Mouse (Mus musculus) MEL (cell line): ENCODE measurements at regions not wholly inside any gene's neighbourhood (a gene's known extent, or its start where the extent isn't known, plus 50 kb on each side); places are given as distances from the start of the nearest gene placed in this dataset.

ENCODE experiments used
- DNase-seq: peaks from one replicate; pipeline ENCODE4 v3.0.0; 2011; ENCODE audit warnings: low read depth, low spot score
- H3K27ac ChIP-seq: 2 replicates; pipeline ENCODE4 v1.5.1; 2012; ENCODE audit warnings: low read depth, mild to moderate bottlenecking, control low read depth, low read length, moderate library complexity; ENCODE audit not compliant: control insufficient read depth
- H3K27me3 ChIP-seq, 2 experiments: fragments of 150-350 bp in 1 of 2; sonication (generic) in 1 of 2; 2 replicates each; pipeline ENCODE4 v1.6.1; 2012; ENCODE audit warnings: low read length in 2 of 2, mild to moderate bottlenecking in 2 of 2, improper control_type of control experiment in 1 of 2, moderate library complexity in 1 of 2; ENCODE audit not compliant: insufficient read depth in 2 of 2, control insufficient read depth in 1 of 2
- H3K36me3 ChIP-seq, 2 experiments: 2 replicates each; pipeline ENCODE4 v1.6.1; 2012 to 2014; ENCODE audit warnings: low read length in 2 of 2, improper control_type of control experiment in 1 of 2, inconsistent platforms in 1 of 2, mild to moderate bottlenecking in 1 of 2; ENCODE audit not compliant: insufficient read depth in 2 of 2, control insufficient read depth in 1 of 2
- H3K4me1 ChIP-seq, 2 experiments: fragments of 150-350 bp in 1 of 2; sonication (generic) in 1 of 2; 2 replicates each; pipeline ENCODE4 v1.6.1; 2012; ENCODE audit warnings: low read length in 2 of 2, improper control_type of control experiment in 1 of 2, mild to moderate bottlenecking in 1 of 2; ENCODE audit not compliant: insufficient read depth in 2 of 2, control insufficient read depth in 1 of 2
- H3K4me3 ChIP-seq, 2 experiments: fragments of 150-350 bp in 1 of 2; sonication (generic) in 1 of 2; 2 replicates each; pipeline ENCODE4 v1.5.1; 2012; ENCODE audit warnings: low read depth in 2 of 2, low read length in 2 of 2, mild to moderate bottlenecking in 2 of 2, moderate library complexity in 2 of 2, control low read depth in 1 of 2, improper control_type of control experiment in 1 of 2; ENCODE audit not compliant: control insufficient read depth in 1 of 2, insufficient read depth in 1 of 2
- H3K79me2 ChIP-seq: 2 replicates; pipeline ENCODE4 v1.6.1; 2012; ENCODE audit warnings: mild to moderate bottlenecking, low read length, moderate library complexity; ENCODE audit not compliant: control insufficient read depth, poor library complexity, insufficient read depth
- H3K9ac ChIP-seq: 2 replicates; pipeline ENCODE4 v1.6.1; 2012; ENCODE audit warnings: low read depth, mild to moderate bottlenecking, control low read depth, low read length, moderate library complexity; ENCODE audit not compliant: control insufficient read depth, poor library complexity, severe bottlenecking
- H3K9me3 ChIP-seq: fragments of 150-350 bp; sonication (generic); replicated peaks from 2 replicates; pipeline ENCODE4 v1.6.1; 2012; ENCODE audit warnings: mild to moderate bottlenecking, low read length, improper control_type of control experiment, moderate library complexity; ENCODE audit not compliant: insufficient read depth
- BHLHE40 ChIP-seq: IDR thresholded peaks from 2 replicates; pipeline ENCODE4 v1.6.1; 2012; ENCODE audit warnings: low read depth, mild to moderate bottlenecking, inconsistent platforms, low read length, improper control_type of control experiment, borderline replicate concordance
- CHD1 ChIP-seq: IDR thresholded peaks from 2 replicates; pipeline ENCODE4 v1.6.1; 2012; ENCODE audit warnings: low read depth, mild to moderate bottlenecking, inconsistent platforms, low read length, improper control_type of control experiment
- CTCF ChIP-seq, 3 experiments: IDR thresholded peaks in 2 of 3; conservative IDR thresholded peaks in 1 of 3; 2 replicates each; pipeline ENCODE4 v1.5.1; 2011 to 2012; ENCODE audit warnings: low read length in 3 of 3, low read depth in 2 of 3, mild to moderate bottlenecking in 2 of 3, improper control_type of control experiment in 1 of 3, inconsistent platforms in 1 of 3, mixed read lengths in 1 of 3, moderate library complexity in 1 of 3; ENCODE audit not compliant: control insufficient read depth in 1 of 3, insufficient read depth in 1 of 3, poor library complexity in 1 of 3, severe bottlenecking in 1 of 3
- EP300 ChIP-seq, 2 experiments: IDR thresholded peaks; 2 replicates each; pipeline ENCODE4 v1.6.1; 2011; ENCODE audit warnings: improper control_type of control experiment in 2 of 2, low read length in 2 of 2, low read depth in 1 of 2, mild to moderate bottlenecking in 1 of 2
- ETS1 ChIP-seq: IDR thresholded peaks from 2 replicates; pipeline ENCODE4 v1.6.1; 2012; ENCODE audit warnings: low read depth, mild to moderate bottlenecking, inconsistent platforms, low read length, improper control_type of control experiment, moderate library complexity
- GATA1 ChIP-seq: IDR thresholded peaks from 2 replicates; pipeline ENCODE4 v1.6.1; 2011; ENCODE audit warnings: low read depth, low read length, improper control_type of control experiment
- HCFC1 ChIP-seq: IDR thresholded peaks from 2 replicates; pipeline ENCODE4 v1.6.1; 2012; ENCODE audit warnings: low read depth, mild to moderate bottlenecking, inconsistent platforms, low read length, improper control_type of control experiment, moderate library complexity
- JUND ChIP-seq: IDR thresholded peaks from 2 replicates; pipeline ENCODE4 v1.6.1; 2011; ENCODE audit warnings: low read depth, mild to moderate bottlenecking, improper control_type of control experiment, low read length
- KAT2A ChIP-seq: conservative IDR thresholded peaks from 2 replicates; pipeline ENCODE4 v1.6.1; 2012; ENCODE audit warnings: low read depth, low read length, improper control_type of control experiment, inconsistent platforms
- MAZ ChIP-seq: IDR thresholded peaks from 2 replicates; pipeline ENCODE4 v1.6.1; 2012; ENCODE audit warnings: low read depth, mild to moderate bottlenecking, inconsistent platforms, low read length, improper control_type of control experiment
- MEF2A ChIP-seq: IDR thresholded peaks from 2 replicates; pipeline ENCODE4 v1.6.1; 2014; ENCODE audit warnings: low read depth, mild to moderate bottlenecking, inconsistent platforms, low read length, improper control_type of control experiment; ENCODE audit not compliant: poor library complexity, insufficient replicate concordance, severe bottlenecking; ENCODE audit errors: extremely low read depth
- MXI1 ChIP-seq: IDR thresholded peaks from 2 replicates; pipeline ENCODE4 v1.6.1; 2011; ENCODE audit warnings: mild to moderate bottlenecking, low read depth, low read length, improper control_type of control experiment
- MYB ChIP-seq: IDR thresholded peaks from 2 replicates; pipeline ENCODE4 v1.6.1; 2011; ENCODE audit warnings: mild to moderate bottlenecking, low read depth, low read length, improper control_type of control experiment
- MYC ChIP-seq: IDR thresholded peaks from 2 replicates; pipeline ENCODE4 v1.6.1; 2011; ENCODE audit warnings: low read depth, mild to moderate bottlenecking, low read length, improper control_type of control experiment, moderate library complexity
- NRF1 ChIP-seq: IDR thresholded peaks from 2 replicates; pipeline ENCODE4 v1.6.1; 2014; ENCODE audit warnings: low read depth, mild to moderate bottlenecking, inconsistent platforms, low read length, improper control_type of control experiment, moderate library complexity; ENCODE audit not compliant: poor library complexity, insufficient read depth, severe bottlenecking
- POLR2A ChIP-seq, 2 experiments: IDR thresholded peaks; 2 replicates each; pipeline ENCODE4 v1.6.1; 2011 to 2012; ENCODE audit warnings: low read length in 2 of 2, mild to moderate bottlenecking in 2 of 2, control low read depth in 1 of 2, improper control_type of control experiment in 1 of 2, low read depth in 1 of 2, moderate library complexity in 1 of 2; ENCODE audit not compliant: control insufficient read depth in 1 of 2, insufficient read depth in 1 of 2, poor library complexity in 1 of 2
- POLR2AphosphoS5 ChIP-seq: IDR thresholded peaks from 2 replicates; pipeline ENCODE4 v1.6.1; 2012; ENCODE audit warnings: low read depth, borderline replicate concordance, mild to moderate bottlenecking, inconsistent platforms, low read length, moderate library complexity, mixed read lengths
- RAD21 ChIP-seq: IDR thresholded peaks from 2 replicates; pipeline ENCODE4 v1.6.1; 2011; ENCODE audit warnings: mild to moderate bottlenecking, low read depth, low read length, improper control_type of control experiment
- RCOR1 ChIP-seq: IDR thresholded peaks from 2 replicates; pipeline ENCODE4 v1.6.1; 2012; ENCODE audit warnings: low read depth, mild to moderate bottlenecking, inconsistent platforms, low read length, improper control_type of control experiment
- SIN3A ChIP-seq: IDR thresholded peaks from 2 replicates; pipeline ENCODE4 v1.6.1; 2012; ENCODE audit warnings: low read length, improper control_type of control experiment, inconsistent platforms
- SMC3 ChIP-seq: IDR thresholded peaks from 2 replicates; pipeline ENCODE4 v1.6.1; 2011; ENCODE audit warnings: low read depth, low read length, improper control_type of control experiment
- TAL1 ChIP-seq: IDR thresholded peaks from 2 replicates; pipeline ENCODE4 v1.6.1; 2012; ENCODE audit warnings: mild to moderate bottlenecking, inconsistent platforms, low read length, moderate library complexity, mixed read lengths
- TCF12 ChIP-seq: IDR thresholded peaks from 2 replicates; pipeline ENCODE4 v1.6.1; 2014; ENCODE audit warnings: low read depth, mild to moderate bottlenecking, inconsistent platforms, low read length, improper control_type of control experiment, moderate library complexity
- UBTF ChIP-seq: IDR thresholded peaks from 2 replicates; pipeline ENCODE4 v1.6.1; 2012; ENCODE audit warnings: low read depth, mild to moderate bottlenecking, inconsistent platforms, low read length, improper control_type of control experiment, moderate library complexity, borderline replicate concordance; ENCODE audit not compliant: insufficient read depth
- USF1 ChIP-seq: IDR thresholded peaks from 2 replicates; pipeline ENCODE4 v1.6.1; 2014; ENCODE audit warnings: low read depth, mild to moderate bottlenecking, inconsistent platforms, low read length, improper control_type of control experiment, moderate library complexity
- USF2 ChIP-seq, 2 experiments: IDR thresholded peaks; 2 replicates each; pipeline ENCODE4 v1.6.1; 2011 to 2012; ENCODE audit warnings: improper control_type of control experiment in 2 of 2, low read length in 2 of 2, borderline replicate concordance in 1 of 2, inconsistent platforms in 1 of 2, low read depth in 1 of 2, mild to moderate bottlenecking in 1 of 2; ENCODE audit not compliant: insufficient read depth in 1 of 2
- ZC3H11A ChIP-seq: IDR thresholded peaks from 2 replicates; pipeline ENCODE4 v1.6.1; 2012; ENCODE audit warnings: low read depth, mild to moderate bottlenecking, inconsistent platforms, low read length, improper control_type of control experiment
- ZKSCAN1 ChIP-seq: IDR thresholded peaks from 2 replicates; pipeline ENCODE4 v1.6.1; 2012; ENCODE audit warnings: low read depth, mild to moderate bottlenecking, inconsistent platforms, low read length, improper control_type of control experiment, moderate library complexity
- ZMIZ1 ChIP-seq: IDR thresholded peaks from 2 replicates; pipeline ENCODE4 v1.6.1; 2012; ENCODE audit warnings: low read depth, mild to moderate bottlenecking, inconsistent platforms, low read length, improper control_type of control experiment, moderate library complexity
- ZNF384 ChIP-seq: IDR thresholded peaks from 2 replicates; pipeline ENCODE4 v1.6.1; 2012; ENCODE audit warnings: low read depth, mild to moderate bottlenecking, inconsistent platforms, low read length, improper control_type of control experiment

DNA sequence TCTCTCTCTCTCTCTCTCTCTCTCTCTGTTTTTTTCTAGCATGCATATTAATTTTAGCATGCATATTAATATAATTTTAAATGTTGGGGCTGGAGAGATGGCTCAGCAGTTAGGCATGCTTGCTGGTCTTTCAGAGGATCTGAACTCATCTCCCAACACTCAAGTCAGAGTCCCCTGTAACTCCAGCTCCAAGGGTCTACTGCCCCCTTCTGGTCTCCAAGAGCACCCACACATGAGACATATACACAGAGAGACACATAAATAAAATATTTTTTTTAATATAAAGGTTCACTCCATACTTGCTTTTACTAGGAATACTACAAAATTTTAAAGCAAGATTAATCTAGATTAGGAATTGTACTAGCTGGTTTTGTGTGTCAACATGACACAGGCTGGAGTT lies 155.2 kb downstream of the Cep170 start:
- no peaks in the 10 kb centered on the region for H3K4me1 ChIP-seq
- H3K27ac ChIP-seq, result no peak overlapping the region
- H3K36me3 ChIP-seq, result no peaks in the 10 kb centered on the region
- H3K9ac ChIP-seq, result no peak overlapping the region
- peaks cover 0 to 1% of the 10 kb centered on the region in 2 experiments; a peak in 1 of 4 replicates for H3K27me3 ChIP-seq
- no peaks in the 10 kb centered on the region for H3K9me3 ChIP-seq
- no peak for TF ChIP-seq HCFC1
- TF ChIP-seq KAT2A, result no peak
- no peak for TF ChIP-seq ZMIZ1
- TF ChIP-seq SMC3, result peak; percentile 31; the same call in 1 of the 2 replicates
- peak; percentile 22 for TF ChIP-seq ZC3H11A
- no peak for TF ChIP-seq SIN3A
- TF ChIP-seq POLR2A (IDR thresholded peaks at IDR 0.05; ENCODE audit: control insufficient read depth in 1 of 2, insufficient read depth in 1 of 2, low read depth in 1 of 2, low read length in 2 of 2, poor library complexity in 1 of 2), result no peak
- TF ChIP-seq TAL1, result no peak
- no peak for TF ChIP-seq EP300 (IDR thresholded peaks at IDR 0.05; ENCODE audit: low read depth in 1 of 2, low read length in 2 of 2)
- TF ChIP-seq MYC, result no peak
- peak; percentile 12 to 40 (median 35); a peak in 5 of 6 replicates for TF ChIP-seq CTCF (IDR thresholded peaks at IDR 0.05 in 2 of 3, conservative IDR thresholded peaks at IDR 0.05 in 1 of 3; ENCODE audit: control insufficient read depth in 1 of 3, insufficient read depth in 1 of 3, low read depth in 2 of 3, low read length in 3 of 3, poor library complexity in 1 of 3, severe bottlenecking in 1 of 3)
- no peak for TF ChIP-seq TCF12
- no peak for TF ChIP-seq USF1
- TF ChIP-seq RCOR1, result no peak
- TF ChIP-seq MAZ, result no peak
- peak; percentile 49 for TF ChIP-seq RAD21
- no peak for TF ChIP-seq ZKSCAN1
- no peak for TF ChIP-seq BHLHE40
- TF ChIP-seq, all 39 proteins: peak for 4
- Histone ChIP-seq H3K4me3 (no peak overlapping the region), H3K79me2 (no peaks in the 10 kb centered on the region)
- DNase-seq, result peak; percentile 21

DNA sequence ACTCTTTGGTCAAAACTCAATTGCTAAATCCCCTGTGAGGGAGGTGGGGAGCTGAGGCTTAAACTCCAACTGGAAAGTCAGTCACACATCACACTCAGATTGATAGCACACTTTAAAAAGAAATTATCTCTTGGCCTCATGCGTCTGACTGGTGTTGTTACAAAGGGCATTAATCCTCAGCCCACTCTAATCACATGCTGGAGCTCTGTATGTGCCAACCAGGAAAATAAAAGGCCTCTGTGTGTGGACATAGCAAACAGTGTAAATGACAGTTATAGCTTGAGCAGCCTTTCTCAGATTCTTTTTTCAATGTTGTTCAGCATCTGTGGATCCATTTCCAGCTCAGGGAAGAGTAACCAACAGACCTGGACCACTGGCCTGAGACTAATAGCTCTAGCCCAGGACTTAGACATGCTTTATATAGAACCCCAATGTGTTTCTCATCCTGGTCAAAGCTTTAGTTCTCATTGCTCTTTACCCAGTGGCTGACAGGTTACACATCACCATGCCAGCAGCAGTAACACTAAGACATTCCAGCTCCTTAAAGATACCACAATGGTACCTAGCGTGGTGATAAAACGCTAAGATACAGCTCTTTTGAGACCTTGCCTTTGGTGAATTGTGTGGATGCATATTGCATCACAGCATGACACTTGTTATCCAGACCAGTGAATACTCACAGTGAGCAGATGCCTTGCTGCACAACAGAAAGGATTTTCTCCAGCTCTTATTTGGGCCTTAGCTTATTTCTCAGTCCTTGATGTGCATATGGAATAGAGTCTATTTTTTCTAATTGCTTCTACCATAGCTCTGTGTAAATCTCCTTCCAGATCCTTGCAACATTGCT lies 158.2 kb downstream of the Cep170 start:
- no peak overlapping the region for H3K9ac ChIP-seq
- H3K79me2 ChIP-seq, result no peaks in the 10 kb centered on the region
- no peaks in the 10 kb centered on the region for H3K9me3 ChIP-seq
- H3K36me3 ChIP-seq, result no peaks in the 10 kb centered on the region
- no peak overlapping the region for H3K27ac ChIP-seq
- H3K4me1 ChIP-seq, result no peaks in the 10 kb centered on the region
- no peak for DNase-seq
- no peak overlapping the region for H3K4me3 ChIP-seq
- no peaks in the 10 kb centered on the region; a peak in 1 of 4 replicates for H3K27me3 ChIP-seq
- TF ChIP-seq ZNF384 (no peak), CHD1 (no peak), POLR2AphosphoS5 (no peak), ETS1 (no peak), USF1 (no peak), TAL1 (no peak), KAT2A (no peak), MEF2A (no peak), GATA1 (no peak), RAD21 (no peak), USF2 (IDR thresholded peaks at IDR 0.05; ENCODE audit: borderline replicate concordance in 1 of 2, insufficient read depth in 1 of 2, low read depth in 1 of 2, low read length in 2 of 2) (no peak), NRF1 (no peak), JUND (no peak), MAZ (no peak), UBTF (no peak), MYB (no peak), MXI1 (no peak)
